Mouse (Mus musculus): ENCODE data around the gene Rgs6.

DNA sequence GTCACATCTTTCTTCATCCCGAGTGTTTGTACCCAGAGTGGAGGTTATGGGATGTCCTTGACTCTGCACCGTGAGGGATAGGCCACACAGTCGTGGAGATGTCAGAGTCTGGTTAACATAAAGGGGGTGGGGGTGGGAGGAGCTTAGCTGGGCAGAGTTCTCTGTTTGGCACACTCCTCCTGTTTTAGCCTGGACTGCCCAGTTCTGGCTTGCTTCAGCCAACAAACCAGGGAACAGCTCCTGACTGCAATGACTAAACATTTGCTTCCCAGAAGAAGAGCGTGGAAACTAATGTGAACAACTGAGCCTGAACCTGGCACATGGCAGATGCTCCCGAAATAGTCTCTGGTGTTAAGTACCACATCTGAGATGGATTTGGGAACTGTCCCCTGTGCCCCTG is 575.6 kb downstream of the Rgs6 start:
- TF ChIP-seq CTCF (IDR thresholded peaks at IDR 0.05; ENCODE audit: low read depth, low read length) (no peak), POLR2A (IDR thresholded peaks at IDR 0.05; ENCODE audit: borderline replicate concordance, low read depth, low read length) (no peak)

All from bone marrow macrophage, adult 2 months (primary cell).